Mouse (Mus musculus): ENCODE measurements around the gene Asphd2.

DNA sequence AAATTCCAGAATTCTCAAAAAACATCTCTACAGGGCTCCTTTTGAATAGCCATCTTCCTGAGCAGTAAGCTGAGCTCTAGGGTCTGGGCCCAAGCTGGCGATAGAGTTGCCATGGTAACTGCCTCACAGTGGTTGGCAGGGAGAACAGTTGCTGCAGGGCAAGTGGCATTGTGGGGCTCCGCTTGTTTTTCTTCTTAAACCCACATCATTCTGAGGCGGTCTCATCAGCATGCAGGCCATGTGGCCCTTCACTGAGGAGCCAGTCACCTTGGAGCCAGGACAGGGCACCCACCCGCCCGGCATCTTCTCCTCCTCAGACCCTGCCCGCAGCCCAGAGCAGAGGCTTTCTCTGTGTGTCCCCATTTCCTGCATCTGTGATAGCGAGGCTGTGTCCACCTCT is 22.7 kb downstream of the Asphd2 start:
- TF ChIP-seq MAX (IDR thresholded peaks at IDR 0.05; ENCODE audit: low read depth) (no peak), CEBPB (IDR thresholded peaks at IDR 0.05; ENCODE audit: insufficient read depth, poor library complexity, severe bottlenecking) (no peak), POLR2A (IDR thresholded peaks at IDR 0.05; ENCODE audit: insufficient read length, low read depth) (no peak), SRF (IDR thresholded peaks at IDR 0.05; ENCODE audit: control insufficient read depth, insufficient read length, low read depth) (no peak), REST (IDR thresholded peaks at IDR 0.05; ENCODE audit: insufficient read depth, insufficient read length) (no peak), MYOG (IDR thresholded peaks at IDR 0.05; ENCODE audit: control insufficient read depth in 1 of 3, insufficient read depth in 1 of 3, insufficient read length in 2 of 3, low read depth in 2 of 3) (no peak), POLR2AphosphoS2 (IDR thresholded peaks at IDR 0.05; ENCODE audit: insufficient read length, low read depth) (no peak), E2F4 (IDR thresholded peaks at IDR 0.05; ENCODE audit: insufficient read depth) (no peak), MYOD1 (IDR thresholded peaks at IDR 0.05; ENCODE audit: control insufficient read depth in 1 of 3, insufficient read length in 2 of 3, low read depth in 2 of 3) (no peak), USF1 (IDR thresholded peaks at IDR 0.05; ENCODE audit: low read depth) (no peak), TCF12 (IDR thresholded peaks at IDR 0.05; ENCODE audit: insufficient read depth, poor library complexity, severe bottlenecking) (no peak), TCF3 (IDR thresholded peaks at IDR 0.05; ENCODE audit: insufficient read length, low read depth) (no peak)
